Mouse (Mus musculus) thymus, postnatal 0 days (tissue): ENCODE data around the gene E030030I06Rik. TPM values are rescaled to one million over a fixed set of nuclear protein-coding genes. Genes with fewer than 3 reads are reported as not detected.
"Not testable (repeated sequence)": the region's sequence is repeated elsewhere in the genome, so short reads cannot be mapped to it uniquely, and the experiment has no call there.

Source experiments
- DNase-seq: peaks from one replicate; pipeline ENCODE4 v3.0.0-alpha.2; 2015; ENCODE audit warnings: low spot score
- polyA plus RNA-seq: library from polyadenylated mRNA; unstranded; fragments of >200 nt; fragmentation: Nextera tagmentation; extraction: Ambion mirVana; gene quantifications from 2 replicates; pipeline ENCODE4 v1.2.1, GENCODE M21; 2015

E030030I06Rik gene
- 13.8 and 18.8 TPM in 2 replicates for polyA plus RNA-seq

- no peak for DNase-seq
These were observed at the start of gene E030030I06Rik for GRCm38 (mm10) chr10:22149073-22149690. Gene E030030I06Rik (minus strand): TSS chr10:22149270.

GRCm38 (mm10) chr10:22191035-22191434, 42.0 kb upstream of the E030030I06Rik start:
- DNase-seq, result not testable (repeated sequence)

- DNase-seq, result not testable (repeated sequence)
These were observed 27.4 kb upstream of the E030030I06Rik start for GRCm38 (mm10) chr10:22176515-22176914.

GRCm38 (mm10) chr10:22174190-22174487, 25.1 kb upstream of the E030030I06Rik start:
- not testable (repeated sequence) for DNase-seq

GRCm38 (mm10) chr10:22173335-22174189, 24.5 kb upstream of the E030030I06Rik start:
- not testable (repeated sequence) for DNase-seq

GRCm38 (mm10) chr10:22172431-22173334, 23.6 kb upstream of the E030030I06Rik start:
- not testable (repeated sequence) for DNase-seq

- DNase-seq, result not testable (repeated sequence)
These were observed 20.0 kb upstream of the E030030I06Rik start for GRCm38 (mm10) chr10:22169116-22169515.

- DNase-seq, result not testable (repeated sequence)
These were observed 18.0 kb upstream of the E030030I06Rik start for GRCm38 (mm10) chr10:22167061-22167460.

- not testable (repeated sequence) for DNase-seq
These were observed 17.0 kb upstream of the E030030I06Rik start for GRCm38 (mm10) chr10:22166025-22166424.

GRCm38 (mm10) chr10:22165328-22166003, 16.4 kb upstream of the E030030I06Rik start:
- DNase-seq, result not testable (repeated sequence)

GRCm38 (mm10) chr10:22163705-22164583, 14.9 kb upstream of the E030030I06Rik start:
- DNase-seq, result not testable (repeated sequence)

- DNase-seq, result not testable (repeated sequence)
These were observed 14.2 kb upstream of the E030030I06Rik start for GRCm38 (mm10) chr10:22163279-22163678.

GRCm38 (mm10) chr10:22159581-22160140, 10.6 kb upstream of the E030030I06Rik start:
- no peak for DNase-seq

GRCm38 (mm10) chr10:22159131-22159561, 10.1 kb upstream of the E030030I06Rik start:
- DNase-seq, result no peak

GRCm38 (mm10) chr10:22158310-22158999, 9.4 kb upstream of the E030030I06Rik start, which contains the start of the genes Raet1e and H60b:
Gene Raet1e (plus strand): TSS chr10:22158569.
Gene H60b (plus strand): TSS chr10:22158586.
- DNase-seq, result not testable (repeated sequence)

- DNase-seq, result no peak
These were observed 6.1 kb upstream of the E030030I06Rik start for GRCm38 (mm10) chr10:22154871-22155799.

- not testable (repeated sequence) for DNase-seq
These were observed 5.1 kb upstream of the E030030I06Rik start for GRCm38 (mm10) chr10:22154127-22154526.
